In the genomic region with DNA sequence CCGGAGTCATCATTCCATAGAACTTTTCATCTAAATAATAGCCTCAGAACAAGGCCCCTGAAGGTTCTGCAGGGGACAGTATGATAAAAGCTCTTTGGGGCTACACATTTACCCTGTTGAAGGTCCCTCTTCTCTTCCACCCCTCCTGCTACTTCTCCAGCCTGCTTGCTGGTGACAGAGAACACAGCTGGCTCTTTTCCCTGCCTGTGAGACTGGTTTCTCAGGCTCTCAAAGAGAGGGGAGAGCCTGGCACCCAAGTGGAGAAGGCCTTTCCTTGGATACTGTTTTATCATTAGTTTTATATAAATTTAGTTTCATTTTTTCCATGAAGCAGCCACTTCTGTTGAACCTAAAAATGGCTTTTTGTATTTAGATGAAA, we compare ENCODE assay signal across 11 mouse cellular contexts. TPM values are rescaled to one million over a fixed set of nuclear protein-coding genes. Genes with fewer than 3 reads are reported as not detected.
DNase-seq lines count a peak whose midpoint lies in the region; ATAC-seq and TF ChIP-seq lines count a peak whose summit lies in the region.
"Had no signal": no experiment of that assay in that cellular context is flagged by ENCODE, and none has a peak within 500 bp of the region (broad histone marks: within the 10 kb centered on the region; RNA-seq: fewer than 3 reads in every experiment).

No protein-coding gene starts in this region.

- H3K4me3 ChIP-seq in heart, embryonic 14.5 days (ENCODE audit: control insufficient read depth in 1 of 2, insufficient read depth in 1 of 2, low read depth in 1 of 2, low read length in 2 of 2) = no peak overlapping the region
- H3K4me3 ChIP-seq in forebrain, embryonic 15.5 days = no peak overlapping the region
- H3K4me3 ChIP-seq in midbrain, embryonic 11.5 days (ENCODE audit: low read depth, low read length) = no peak overlapping the region
- H3K4me3 ChIP-seq: myocyte had no signal

- 81% methylated on average over 1 of the region's 1 CpGs for WGBS in heart, embryonic 14.5 days
- 55% methylated on average over 1 of the region's 1 CpGs for WGBS in forebrain, embryonic 15.5 days
- WGBS in midbrain, embryonic 11.5 days = 77% methylated on average over 1 of the region's 1 CpGs

- peak overlapping the region in 1 of 2 experiments; percentile 29; a peak in 2 of 4 replicates for H3K27ac ChIP-seq in heart, embryonic 14.5 days (replicated peaks in 1 of 2; ENCODE audit: control insufficient read depth in 1 of 2, insufficient read depth in 1 of 2, low read depth in 2 of 2, low read length in 2 of 2)
- peak overlapping the region; percentile 87 for H3K27ac ChIP-seq in forebrain, embryonic 15.5 days (replicated peaks)
- H3K27ac ChIP-seq in midbrain, embryonic 11.5 days (ENCODE audit: low read depth, low read length) = peak overlapping the region; percentile 8; the same call in 1 of the 2 replicates

- no peaks in the 10 kb centered on the region for H3K9me3 ChIP-seq in heart, embryonic 14.5 days (ENCODE audit: control insufficient read depth, low read length)
- H3K9me3 ChIP-seq in forebrain, embryonic 15.5 days = no peaks in the 10 kb centered on the region
- no peaks in the 10 kb centered on the region for H3K9me3 ChIP-seq in midbrain, embryonic 11.5 days (ENCODE audit: control insufficient read depth, low read length)

- peaks cover 15 to 28% of the 10 kb centered on the region in 2 experiments for H3K4me1 ChIP-seq in heart, embryonic 14.5 days (ENCODE audit: control insufficient read depth in 2 of 2, insufficient read depth in 2 of 2, low read length in 2 of 2)
- peaks cover 25% of the 10 kb centered on the region for H3K4me1 ChIP-seq in forebrain, embryonic 15.5 days
- H3K4me1 ChIP-seq in midbrain, embryonic 11.5 days (ENCODE audit: control insufficient read depth, insufficient read depth, low read length) = peaks cover 11% of the 10 kb centered on the region

- peaks cover 52% of the 10 kb centered on the region for H3K36me3 ChIP-seq in heart, embryonic 14.5 days (ENCODE audit: control insufficient read depth, insufficient read depth, low read length)
- H3K36me3 ChIP-seq in forebrain, embryonic 15.5 days = no peaks in the 10 kb centered on the region
- H3K36me3 ChIP-seq in midbrain, embryonic 11.5 days (ENCODE audit: control insufficient read depth, insufficient read depth, low read length) = peaks cover 3% of the 10 kb centered on the region; the same call in 1 of the 2 replicates

- no peak for ATAC-seq in heart, embryonic 14.5 days (ENCODE audit: insufficient number of reproducible peaks, insufficient read depth, low FRiP score, low read depth)
- no peak for ATAC-seq in forebrain, embryonic 15.5 days (replicated peaks)
- 0 out of 2 replicates have a peak, but pooled peaks have one; percentile 0 for ATAC-seq in midbrain, embryonic 11.5 days (ENCODE audit: low FRiP score)

- no peak overlapping the region for H3K4me2 ChIP-seq in heart, embryonic 14.5 days (ENCODE audit: low read length)
- no peak overlapping the region for H3K4me2 ChIP-seq in forebrain, embryonic 15.5 days (replicated peaks)
- H3K4me2 ChIP-seq in midbrain, embryonic 11.5 days = no peak overlapping the region

- no peak for TF ChIP-seq CTCF in brain, embryonic 14.5 days (IDR thresholded peaks at IDR 0.05; ENCODE audit: borderline replicate concordance, extremely low read depth, insufficient read depth, insufficient read length)

- DNase-seq in heart, adult 9 months (ENCODE audit: low spot score in 2 of 2) = no peak
- DNase-seq in brain, embryonic 14.5 days (ENCODE audit: low read depth) = peak; percentile 71
- no peak for DNase-seq in midbrain, embryonic 11.5 days (ENCODE audit: low spot score, missing footprints)
- DNase-seq in natural killer cell, adult 2 months (ENCODE audit: low spot score in 2 of 2) = no peak
- DNase-seq in cerebellum, adult 11 months = no peak
- no peak for DNase-seq in kidney, postnatal 25 days
- DNase-seq: liver had no signal

- no peaks in the 10 kb centered on the region for H3K27me3 ChIP-seq in heart, embryonic 14.5 days (ENCODE audit: control insufficient read depth, insufficient read depth, low read length)
- no peaks in the 10 kb centered on the region for H3K27me3 ChIP-seq in forebrain, embryonic 15.5 days
- no peaks in the 10 kb centered on the region for H3K27me3 ChIP-seq in midbrain, embryonic 11.5 days (ENCODE audit: control insufficient read depth, insufficient read depth, low read length)

- TF ChIP-seq POLR2A in brain, embryonic 14.5 days (IDR thresholded peaks at IDR 0.05; ENCODE audit: borderline replicate concordance, extremely low read depth, insufficient read depth, insufficient read length, poor library complexity, severe bottlenecking) = no peak

- H3K9ac ChIP-seq in heart, embryonic 14.5 days (ENCODE audit: low read length) = peak overlapping the region; percentile 45; the same call in 1 of the 2 replicates
- H3K9ac ChIP-seq in forebrain, embryonic 15.5 days (replicated peaks) = peak overlapping the region; percentile 42
- peak overlapping the region; percentile 66 for H3K9ac ChIP-seq in midbrain, embryonic 11.5 days (ENCODE audit: low read length)

RNA-seq across cellular contexts. Expression of a gene that starts 14.4 kb away (rescaled TPM):
- 10.5 and 11.1 TPM in 2 replicates for polyA plus RNA-seq in heart, embryonic 14.5 days (2014; fragmentation: Nextera tagmentation; extraction: Ambion mirVana)
- 11.1 and 11.7 TPM in 2 replicates for polyA plus RNA-seq in brain, embryonic 14.5 days (2012; rRNA removed)
- polyA plus RNA-seq in forebrain, embryonic 15.5 days (2015; fragmentation: Nextera tagmentation; extraction: Ambion mirVana) = 11.0 and 11.6 TPM in 2 replicates
- polyA plus RNA-seq in midbrain, embryonic 11.5 days (2014; fragmentation: Nextera tagmentation; extraction: Ambion mirVana) = 7.2 and 7.4 TPM in 2 replicates

RNA-seq across cellular contexts. Expression of a gene that starts 25.9 kb away (rescaled TPM):
- not detected in 2 replicates for polyA plus RNA-seq in heart, embryonic 14.5 days (2014; fragmentation: Nextera tagmentation; extraction: Ambion mirVana)
- 0.45 and 0.98 TPM in 2 replicates for polyA plus RNA-seq in brain, embryonic 14.5 days (2012; rRNA removed)
- polyA plus RNA-seq in forebrain, embryonic 15.5 days (2015; fragmentation: Nextera tagmentation; extraction: Ambion mirVana) = 0.13 and 0.19 TPM in 2 replicates
- polyA plus RNA-seq in midbrain, embryonic 11.5 days (2014; fragmentation: Nextera tagmentation; extraction: Ambion mirVana) = 0.26 and 0.64 TPM in 2 replicates
- polyA plus RNA-seq: CD4-positive, CD25-positive, alpha-beta regulatory T cell, adult 4 months had no signal
